Mouse (Mus musculus): Measurements from ENCODE around the gene Nr0b2. TPM values are rescaled to one million over a fixed set of nuclear protein-coding genes. Genes with fewer than 3 reads are reported as not detected.

Gene Nr0b2
- polyA plus RNA-seq, 1 experiment = 0.54 TPM

GRCm38 (mm10) chr4:133577983-133578382 lies 24.8 kb downstream of the Nr0b2 start:
- DNase-seq = no peak
- H3K4me3 ChIP-seq (replicated peaks; ENCODE audit: extremely low read depth, low read depth, low read length) = no peak overlapping the region
- H3K4me1 ChIP-seq (ENCODE audit: control insufficient read depth, insufficient read depth, low read length) = no peaks in the 10 kb centered on the region
- TF ChIP-seq CTCF (IDR thresholded peaks at IDR 0.05; ENCODE audit: insufficient read depth, low read length) (no peak), POLR2A (IDR thresholded peaks at IDR 0.05; ENCODE audit: borderline replicate concordance, extremely low read depth, low read depth, low read length) (no peak)
- WGBS = 81% methylated on average over 12 of the region's 12 CpGs

- TF ChIP-seq CTCF (IDR thresholded peaks at IDR 0.05; ENCODE audit: insufficient read depth, low read length) = no peak
- no peak for TF ChIP-seq POLR2A (IDR thresholded peaks at IDR 0.05; ENCODE audit: borderline replicate concordance, extremely low read depth, low read depth, low read length)
- Histone ChIP-seq H3K4me3 (replicated peaks; ENCODE audit: extremely low read depth, low read depth, low read length) (peak overlapping the region; percentile 84), H3K4me1 (ENCODE audit: control insufficient read depth, insufficient read depth, low read length) (peaks cover 3% of the 10 kb centered on the region; the same call in 1 of the 2 replicates)
- WGBS = 54% methylated on average over 6 of the region's 6 CpGs
- no peak for DNase-seq
Observed at GRCm38 (mm10) chr4:133583690-133584058, 30.5 kb downstream of the Nr0b2 start.

- Histone ChIP-seq H3K4me1 (ENCODE audit: control insufficient read depth, insufficient read depth, low read length) (peaks cover 3% of the 10 kb centered on the region; the same call in 1 of the 2 replicates), H3K4me3 (replicated peaks; ENCODE audit: extremely low read depth, low read depth, low read length) (peak within 1 kb of the TSS; percentile 84)
- WGBS = 2% methylated on average over 65 of the region's 65 CpGs
Observed at GRCm38 (mm10) chr4:133584059-133584951, 31.1 kb downstream of the Nr0b2 start, which contains the start of gene Gpn2. Gpn2 (plus strand) TSS chr4:133584362.

DNA sequence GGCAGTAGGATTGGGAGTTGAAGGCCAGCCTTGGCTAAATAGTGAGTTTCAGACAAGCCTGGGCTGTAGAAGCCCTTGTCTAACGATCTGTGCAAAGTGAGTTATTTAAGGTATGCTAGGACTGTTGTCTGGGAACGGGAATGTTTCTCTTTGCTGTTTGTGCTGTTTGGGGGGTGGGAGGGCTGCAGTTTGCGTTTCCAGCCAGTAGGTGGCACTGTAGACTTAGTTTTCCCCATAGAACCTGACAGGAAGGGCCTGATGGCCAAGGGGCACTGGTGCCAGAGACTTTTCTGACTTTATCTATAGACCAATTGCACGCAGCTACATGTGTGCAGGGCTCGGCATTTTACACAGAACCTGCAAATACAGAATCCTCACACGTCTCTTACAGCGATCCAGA lies 39.4 kb downstream of the Nr0b2 start:
- DNase-seq = peak; percentile 76
- Histone ChIP-seq H3K4me3 (replicated peaks; ENCODE audit: extremely low read depth, low read depth, low read length) (no peak overlapping the region), H3K4me1 (ENCODE audit: control insufficient read depth, insufficient read depth, low read length) (no peaks in the 10 kb centered on the region)
- 23% methylated on average over 7 of the region's 7 CpGs for WGBS
- peak; percentile 97 for TF ChIP-seq CTCF (IDR thresholded peaks at IDR 0.05; ENCODE audit: insufficient read depth, low read length)
- no peak for TF ChIP-seq POLR2A (IDR thresholded peaks at IDR 0.05; ENCODE audit: borderline replicate concordance, extremely low read depth, low read depth, low read length)

More at GRCm38 (mm10) chr4:133584059-133584951, 31.1 kb downstream of the Nr0b2 start, which contains the start of gene Gpn2:
- DNase-seq = peak; percentile 77
- TF ChIP-seq CTCF (IDR thresholded peaks at IDR 0.05; ENCODE audit: insufficient read depth, low read length) (no peak), POLR2A (IDR thresholded peaks at IDR 0.05; ENCODE audit: borderline replicate concordance, extremely low read depth, low read depth, low read length) (peak; percentile 65; the same call in 1 of the 2 replicates)

DNA sequence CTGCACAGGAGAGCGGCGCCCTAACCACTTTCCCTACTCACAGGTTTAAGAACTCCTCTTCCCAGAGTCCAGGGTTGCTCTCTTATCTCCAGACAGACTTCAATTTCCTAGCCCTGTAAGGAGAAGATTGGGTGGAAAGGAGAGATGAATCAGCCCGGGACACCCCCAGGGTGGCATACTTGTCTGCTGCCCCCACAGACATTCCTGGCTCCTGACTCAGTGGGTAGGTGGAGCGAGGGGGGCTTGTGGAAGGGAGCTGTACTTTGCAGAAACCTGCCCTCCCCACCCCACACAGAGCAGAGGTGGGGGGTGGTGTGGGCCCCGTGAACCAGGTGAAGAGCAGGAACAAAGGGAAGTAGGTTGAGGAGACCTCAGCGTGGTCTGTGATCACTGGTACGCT lies 42.4 kb downstream of the Nr0b2 start:
- no peak for DNase-seq
- TF ChIP-seq CTCF (IDR thresholded peaks at IDR 0.05; ENCODE audit: insufficient read depth, low read length) (no peak), POLR2A (IDR thresholded peaks at IDR 0.05; ENCODE audit: borderline replicate concordance, extremely low read depth, low read depth, low read length) (no peak)
- Histone ChIP-seq H3K4me3 (replicated peaks; ENCODE audit: extremely low read depth, low read depth, low read length) (no peak overlapping the region), H3K4me1 (ENCODE audit: control insufficient read depth, insufficient read depth, low read length) (peaks cover 6% of the 10 kb centered on the region)
- WGBS = 63% methylated on average over 7 of the region's 7 CpGs

DNA sequence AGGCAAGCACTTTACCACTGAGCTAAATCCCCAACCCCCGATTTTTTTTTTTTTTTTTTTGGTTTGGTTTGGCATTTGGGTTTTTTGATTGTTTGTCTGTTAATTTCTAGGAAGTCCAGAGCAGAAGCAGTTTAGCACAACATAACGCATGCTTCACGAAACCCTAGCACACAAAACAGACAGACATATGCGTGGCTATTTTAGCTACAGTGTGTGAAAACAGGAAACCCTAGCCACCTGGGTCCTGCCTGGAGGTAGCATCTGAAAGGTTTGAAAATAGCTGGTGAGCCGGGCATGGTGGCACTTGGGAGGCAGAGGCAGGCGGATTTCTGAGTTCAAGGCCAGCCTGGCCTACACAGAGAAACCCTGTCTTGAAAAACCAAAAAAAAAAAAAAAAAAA lies 42.9 kb downstream of the Nr0b2 start:
- no peak overlapping the region for H3K4me3 ChIP-seq (replicated peaks; ENCODE audit: extremely low read depth, low read depth, low read length)
- WGBS = 67% methylated on average over 6 of the region's 6 CpGs
- TF ChIP-seq POLR2A (IDR thresholded peaks at IDR 0.05; ENCODE audit: borderline replicate concordance, extremely low read depth, low read depth, low read length) = no peak
- no peak for TF ChIP-seq CTCF (IDR thresholded peaks at IDR 0.05; ENCODE audit: insufficient read depth, low read length)
- peaks cover 6% of the 10 kb centered on the region for H3K4me1 ChIP-seq (ENCODE audit: control insufficient read depth, insufficient read depth, low read length)
- no peak for DNase-seq

DNA sequence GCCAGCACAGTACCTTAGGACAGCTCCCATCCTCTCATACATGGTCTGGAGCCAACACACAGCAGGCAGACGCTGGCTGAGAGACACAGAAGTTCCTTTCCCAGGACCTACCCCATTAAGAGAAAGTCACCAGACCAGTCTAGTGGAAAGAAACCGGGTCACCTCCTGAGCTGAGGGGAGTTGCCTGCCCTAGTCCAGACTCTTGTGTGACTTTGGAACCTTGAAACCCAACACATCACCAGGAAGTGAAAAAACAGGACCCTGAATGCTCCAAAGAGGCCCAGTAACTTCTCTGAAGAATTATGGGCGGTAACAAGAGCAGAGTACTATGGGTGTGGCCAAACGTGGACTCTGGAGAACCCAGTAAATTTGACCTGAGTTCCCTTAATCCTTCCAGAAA lies 45.4 kb downstream of the Nr0b2 start:
- Histone ChIP-seq H3K4me3 (replicated peaks; ENCODE audit: extremely low read depth, low read depth, low read length) (no peak overlapping the region), H3K4me1 (ENCODE audit: control insufficient read depth, insufficient read depth, low read length) (peaks cover 6% of the 10 kb centered on the region)
- DNase-seq = no peak
- TF ChIP-seq CTCF (IDR thresholded peaks at IDR 0.05; ENCODE audit: insufficient read depth, low read length) (no peak), POLR2A (IDR thresholded peaks at IDR 0.05; ENCODE audit: borderline replicate concordance, extremely low read depth, low read depth, low read length) (no peak)
- WGBS = 38% methylated on average over 4 of the region's 4 CpGs

DNA sequence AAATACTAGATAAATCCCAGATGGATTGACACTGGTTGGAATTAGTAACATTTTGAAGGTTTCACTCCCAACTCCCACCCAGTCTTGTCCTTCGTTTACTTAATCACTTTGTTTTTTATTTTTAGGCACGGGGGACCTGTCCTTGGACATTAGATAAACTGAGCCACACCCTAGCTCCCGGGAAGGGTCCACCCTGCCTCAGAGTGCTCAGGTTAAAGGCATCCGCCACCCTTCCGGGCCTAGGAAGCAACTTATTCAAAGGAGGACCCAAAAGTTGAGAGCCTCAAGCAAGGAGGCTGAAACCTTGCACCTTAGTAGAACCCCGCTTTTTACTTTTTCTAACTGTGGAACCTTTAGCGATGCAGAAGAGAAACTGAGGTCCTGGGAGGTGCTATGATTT lies 45.9 kb downstream of the Nr0b2 start:
- no peak for DNase-seq
- Histone ChIP-seq H3K4me3 (replicated peaks; ENCODE audit: extremely low read depth, low read depth, low read length) (peak overlapping the region; percentile 77), H3K4me1 (ENCODE audit: control insufficient read depth, insufficient read depth, low read length) (peaks cover 6% of the 10 kb centered on the region)
- 18% methylated on average over 7 of the region's 7 CpGs for WGBS
- TF ChIP-seq POLR2A (IDR thresholded peaks at IDR 0.05; ENCODE audit: borderline replicate concordance, extremely low read depth, low read depth, low read length) (no peak), CTCF (IDR thresholded peaks at IDR 0.05; ENCODE audit: insufficient read depth, low read length) (no peak)

DNA sequence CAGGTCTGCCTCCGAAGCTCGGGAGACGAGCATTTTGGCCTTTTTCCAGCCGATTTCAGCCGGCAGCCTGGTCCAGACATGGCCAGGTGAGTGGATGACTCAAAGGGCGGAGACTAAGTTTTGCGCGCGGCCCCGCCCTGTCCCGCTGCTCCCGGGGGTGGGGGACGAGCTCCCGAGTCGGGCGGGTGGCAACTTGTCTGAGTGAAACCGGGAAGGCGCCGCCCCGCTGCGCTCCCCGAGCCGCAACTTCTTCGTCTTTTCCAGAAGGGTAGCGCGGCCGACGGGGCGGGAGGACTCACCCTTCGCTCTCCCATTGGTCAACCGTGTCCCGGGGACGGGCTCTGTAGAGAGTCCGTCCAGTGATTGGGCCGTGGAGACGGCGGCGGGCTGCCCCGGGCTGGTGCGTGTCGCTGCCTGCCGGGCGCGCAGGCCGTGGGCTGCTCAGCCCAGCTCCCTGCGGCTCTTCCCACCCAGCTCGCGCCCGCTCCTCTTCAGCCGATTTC lies 46.4 kb downstream of the Nr0b2 start:
- no peak for TF ChIP-seq CTCF (IDR thresholded peaks at IDR 0.05; ENCODE audit: insufficient read depth, low read length)
- TF ChIP-seq POLR2A (IDR thresholded peaks at IDR 0.05; ENCODE audit: borderline replicate concordance, extremely low read depth, low read depth, low read length) = peak; percentile 25; the same call in 1 of the 2 replicates
- WGBS = 1% methylated on average over 50 of the region's 50 CpGs
- peak; percentile 89 for DNase-seq
- H3K4me3 ChIP-seq (replicated peaks; ENCODE audit: extremely low read depth, low read depth, low read length) = peak overlapping the region; percentile 77
- H3K4me1 ChIP-seq (ENCODE audit: control insufficient read depth, insufficient read depth, low read length) = peaks cover 6% of the 10 kb centered on the region
